Mouse (Mus musculus): ENCODE measurements around the gene Nme1. TPM values are rescaled to one million over a fixed set of nuclear protein-coding genes. Genes with fewer than 3 reads are reported as not detected.

Nme1 gene
- polyA plus RNA-seq, 1 experiment from 2014 or later = 188 TPM

- ATAC-seq (replicated peaks; ENCODE audit: insufficient number of reproducible peaks, low FRiP score, low TSS enrichment, low read depth) (no peak), DNase-seq (ENCODE audit: low spot score) (no peak)
- WGBS = 87% methylated on average over 5 of the region's 5 CpGs
- no peak overlapping the region for H3K27ac ChIP-seq (replicated peaks; ENCODE audit: low read depth, low read length)
- H3K9me3 ChIP-seq (replicated peaks; ENCODE audit: control insufficient read depth, low read length) = no peaks in the 10 kb centered on the region
- no peaks in the 10 kb centered on the region for H3K4me1 ChIP-seq (ENCODE audit: control insufficient read depth, insufficient read depth, low read length)
- H3K36me3 ChIP-seq (replicated peaks; ENCODE audit: control insufficient read depth, insufficient read depth, low read depth, low read length) = no peaks in the 10 kb centered on the region
- no peak overlapping the region for H3K9ac ChIP-seq (replicated peaks; ENCODE audit: low read length)
- H3K4me2 ChIP-seq (ENCODE audit: low read depth, low read length) = no peak overlapping the region
- H3K27me3 ChIP-seq (ENCODE audit: control insufficient read depth, insufficient read depth, low read length) = no peaks in the 10 kb centered on the region
- H3K4me3 ChIP-seq (ENCODE audit: low read depth, low read length) = no peak overlapping the region
These were observed 4.6 kb upstream of the Nme1 start for GRCm38 (mm10) chr11:93972951-93973350.

- H3K9me3 ChIP-seq (replicated peaks; ENCODE audit: control insufficient read depth, low read length) = no peaks in the 10 kb centered on the region
- no peak for ATAC-seq (replicated peaks; ENCODE audit: insufficient number of reproducible peaks, low FRiP score, low TSS enrichment, low read depth)
- no peak overlapping the region for H3K4me3 ChIP-seq (ENCODE audit: low read depth, low read length)
- H3K4me1 ChIP-seq (ENCODE audit: control insufficient read depth, insufficient read depth, low read length) = no peaks in the 10 kb centered on the region; the same call in 1 of the 2 replicates
- H3K27me3 ChIP-seq (ENCODE audit: control insufficient read depth, insufficient read depth, low read length) = no peaks in the 10 kb centered on the region
- 83% methylated on average over 1 of the region's 1 CpGs for WGBS
- H3K36me3 ChIP-seq (replicated peaks; ENCODE audit: control insufficient read depth, insufficient read depth, low read depth, low read length) = peaks cover 6% of the 10 kb centered on the region
- no peak overlapping the region for H3K27ac ChIP-seq (replicated peaks; ENCODE audit: low read depth, low read length)
- no peak overlapping the region for H3K4me2 ChIP-seq (ENCODE audit: low read depth, low read length)
- no peak overlapping the region for H3K9ac ChIP-seq (replicated peaks; ENCODE audit: low read length)
- DNase-seq (ENCODE audit: low spot score) = no peak
These were observed 1.5 kb upstream of the Nme1 start for GRCm38 (mm10) chr11:93969799-93970198.

DNA sequence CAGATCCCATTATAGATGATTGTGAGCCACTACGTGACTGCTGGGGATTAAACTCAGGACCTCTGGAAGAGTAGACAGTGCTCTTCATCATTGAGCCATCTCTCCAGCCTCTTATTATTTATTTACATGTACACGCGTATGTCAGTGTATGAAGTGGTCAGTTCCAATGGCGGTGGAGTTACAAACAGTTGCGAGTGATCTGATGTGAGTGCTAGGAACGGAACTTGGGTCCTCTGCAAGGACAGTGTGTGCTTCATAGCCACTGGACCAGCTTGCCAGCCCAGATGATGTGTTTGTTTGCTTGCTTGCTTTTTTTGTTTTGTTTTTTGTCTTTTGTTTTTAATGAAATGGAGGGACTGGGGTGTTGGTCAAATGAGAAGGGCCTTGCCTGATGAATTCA is 850 bp upstream of the Nme1 start:
- Histone ChIP-seq H3K4me1 (ENCODE audit: control insufficient read depth, insufficient read depth, low read length) (no peaks in the 10 kb centered on the region; the same call in 1 of the 2 replicates), H3K36me3 (replicated peaks; ENCODE audit: control insufficient read depth, insufficient read depth, low read depth, low read length) (peaks cover 6% of the 10 kb centered on the region), H3K4me2 (ENCODE audit: low read depth, low read length) (no peak overlapping the region), H3K27me3 (ENCODE audit: control insufficient read depth, insufficient read depth, low read length) (no peaks in the 10 kb centered on the region), H3K27ac (replicated peaks; ENCODE audit: low read depth, low read length) (no peak overlapping the region), H3K4me3 (ENCODE audit: low read depth, low read length) (no peak overlapping the region), H3K9ac (replicated peaks; ENCODE audit: low read length) (no peak overlapping the region), H3K9me3 (replicated peaks; ENCODE audit: control insufficient read depth, low read length) (no peaks in the 10 kb centered on the region)
- no peak for ATAC-seq (replicated peaks; ENCODE audit: insufficient number of reproducible peaks, low FRiP score, low TSS enrichment, low read depth)
- 91% methylated on average over 6 of the region's 6 CpGs for WGBS
- no peak for DNase-seq (ENCODE audit: low spot score)

GRCm38 (mm10) chr11:93968848-93969128 is 467 bp upstream of the Nme1 start:
- Histone ChIP-seq H3K27ac (replicated peaks; ENCODE audit: low read depth, low read length) (no peak overlapping the region), H3K36me3 (replicated peaks; ENCODE audit: control insufficient read depth, insufficient read depth, low read depth, low read length) (peaks cover 7% of the 10 kb centered on the region), H3K4me2 (ENCODE audit: low read depth, low read length) (no peak overlapping the region; the same call in 1 of the 2 replicates), H3K4me1 (ENCODE audit: control insufficient read depth, insufficient read depth, low read length) (no peaks in the 10 kb centered on the region; the same call in 1 of the 2 replicates), H3K9ac (replicated peaks; ENCODE audit: low read length) (no peak overlapping the region), H3K27me3 (ENCODE audit: control insufficient read depth, insufficient read depth, low read length) (no peaks in the 10 kb centered on the region), H3K9me3 (replicated peaks; ENCODE audit: control insufficient read depth, low read length) (no peaks in the 10 kb centered on the region), H3K4me3 (ENCODE audit: low read depth, low read length) (no peak overlapping the region; the same call in 1 of the 2 replicates)
- ATAC-seq (replicated peaks; ENCODE audit: insufficient number of reproducible peaks, low FRiP score, low TSS enrichment, low read depth) (no peak), DNase-seq (ENCODE audit: low spot score) (no peak)
- 47% methylated on average over 6 of the region's 6 CpGs for WGBS

DNA sequence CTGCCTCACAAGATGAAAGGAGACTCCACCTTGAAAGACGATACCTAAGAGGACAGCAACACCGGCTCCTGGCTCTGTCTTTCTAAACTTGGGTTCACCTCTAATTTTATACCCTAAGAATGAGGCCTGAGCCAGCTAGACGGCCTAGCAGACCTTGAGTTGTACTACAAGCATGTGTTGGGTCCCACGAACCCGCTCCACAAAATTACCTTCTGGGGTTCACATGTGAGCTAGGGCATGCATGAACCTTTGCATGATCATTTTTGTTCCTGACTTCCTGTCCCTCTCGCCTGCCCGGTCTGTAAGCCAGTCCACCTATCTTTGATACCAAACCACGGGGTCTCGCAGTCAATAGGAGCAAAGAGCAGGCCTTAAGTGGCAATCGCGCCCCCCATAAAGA is 940 bp downstream of the Nme1 start:
- H3K4me3 ChIP-seq (ENCODE audit: low read depth, low read length) = peak overlapping the region; percentile 77
- no peaks in the 10 kb centered on the region for H3K27me3 ChIP-seq (ENCODE audit: control insufficient read depth, insufficient read depth, low read length)
- ATAC-seq (replicated peaks; ENCODE audit: insufficient number of reproducible peaks, low FRiP score, low TSS enrichment, low read depth) (no peak), DNase-seq (ENCODE audit: low spot score) (peak; percentile 11)
- peaks cover 9% of the 10 kb centered on the region for H3K36me3 ChIP-seq (replicated peaks; ENCODE audit: control insufficient read depth, insufficient read depth, low read depth, low read length)
- no peaks in the 10 kb centered on the region for H3K9me3 ChIP-seq (replicated peaks; ENCODE audit: control insufficient read depth, low read length)
- 3% methylated on average over 11 of the region's 11 CpGs for WGBS
- peak overlapping the region; percentile 73 for H3K9ac ChIP-seq (replicated peaks; ENCODE audit: low read length)
- no peaks in the 10 kb centered on the region; the same call in 1 of the 2 replicates for H3K4me1 ChIP-seq (ENCODE audit: control insufficient read depth, insufficient read depth, low read length)
- H3K4me2 ChIP-seq (ENCODE audit: low read depth, low read length) = peak overlapping the region; percentile 76
- H3K27ac ChIP-seq (replicated peaks; ENCODE audit: low read depth, low read length) = peak overlapping the region; percentile 38; the same call in 1 of the 2 replicates

DNA sequence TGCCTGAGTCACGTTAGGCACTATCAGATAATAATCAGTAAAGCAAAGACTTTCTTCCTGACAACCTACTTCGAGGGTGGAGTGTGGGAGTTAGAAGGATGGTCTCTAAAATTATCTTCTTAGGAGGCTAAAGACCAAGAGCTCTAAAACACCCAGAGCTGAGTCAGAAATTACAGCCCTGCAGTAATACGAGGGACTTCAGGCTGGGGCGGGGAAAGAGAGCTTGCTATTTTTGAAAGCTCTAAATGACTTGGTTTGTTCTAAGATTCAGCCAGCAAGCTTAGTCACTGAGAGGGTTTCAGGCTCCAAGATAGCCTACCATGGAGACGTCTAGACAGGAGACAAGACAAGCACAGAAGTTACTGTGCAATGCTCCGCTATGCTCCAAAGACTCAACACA is 2.9 kb downstream of the Nme1 start:
- no peak overlapping the region for H3K4me3 ChIP-seq (ENCODE audit: low read depth, low read length)
- no peak for DNase-seq (ENCODE audit: low spot score)
- H3K4me2 ChIP-seq (ENCODE audit: low read depth, low read length) = no peak overlapping the region
- no peaks in the 10 kb centered on the region; the same call in 1 of the 2 replicates for H3K4me1 ChIP-seq (ENCODE audit: control insufficient read depth, insufficient read depth, low read length)
- H3K9ac ChIP-seq (replicated peaks; ENCODE audit: low read length) = no peak overlapping the region
- no peaks in the 10 kb centered on the region for H3K27me3 ChIP-seq (ENCODE audit: control insufficient read depth, insufficient read depth, low read length)
- WGBS = 87% methylated on average over 6 of the region's 6 CpGs
- ATAC-seq (replicated peaks; ENCODE audit: insufficient number of reproducible peaks, low FRiP score, low TSS enrichment, low read depth) = no peak
- no peak overlapping the region for H3K27ac ChIP-seq (replicated peaks; ENCODE audit: low read depth, low read length)
- H3K36me3 ChIP-seq (replicated peaks; ENCODE audit: control insufficient read depth, insufficient read depth, low read depth, low read length) = peaks cover 9% of the 10 kb centered on the region
- no peaks in the 10 kb centered on the region for H3K9me3 ChIP-seq (replicated peaks; ENCODE audit: control insufficient read depth, low read length)

- H3K27ac ChIP-seq (replicated peaks; ENCODE audit: low read depth, low read length) = no peak overlapping the region
- ATAC-seq (replicated peaks; ENCODE audit: insufficient number of reproducible peaks, low FRiP score, low TSS enrichment, low read depth) = no peak
- WGBS = 88% methylated on average over 4 of the region's 4 CpGs
- no peak overlapping the region for H3K4me3 ChIP-seq (ENCODE audit: low read depth, low read length)
- H3K9me3 ChIP-seq (replicated peaks; ENCODE audit: control insufficient read depth, low read length) = no peaks in the 10 kb centered on the region
- H3K9ac ChIP-seq (replicated peaks; ENCODE audit: low read length) = no peak overlapping the region
- peaks cover 13% of the 10 kb centered on the region for H3K36me3 ChIP-seq (replicated peaks; ENCODE audit: control insufficient read depth, insufficient read depth, low read depth, low read length)
- H3K27me3 ChIP-seq (ENCODE audit: control insufficient read depth, insufficient read depth, low read length) = no peaks in the 10 kb centered on the region
- no peak overlapping the region for H3K4me2 ChIP-seq (ENCODE audit: low read depth, low read length)
- DNase-seq (ENCODE audit: low spot score) = no peak
- H3K4me1 ChIP-seq (ENCODE audit: control insufficient read depth, insufficient read depth, low read length) = no peaks in the 10 kb centered on the region; the same call in 1 of the 2 replicates
These were observed 5.3 kb downstream of the Nme1 start for GRCm38 (mm10) chr11:93963013-93963412.

- H3K27ac ChIP-seq (replicated peaks; ENCODE audit: low read depth, low read length) = no peak overlapping the region
These were observed 6.8 kb downstream of the Nme1 start for GRCm38 (mm10) chr11:93961482-93961881.

More at GRCm38 (mm10) chr11:93961482-93961881, 6.8 kb downstream of the Nme1 start:
- ATAC-seq (replicated peaks; ENCODE audit: insufficient number of reproducible peaks, low FRiP score, low TSS enrichment, low read depth) = no peak
- Histone ChIP-seq H3K36me3 (replicated peaks; ENCODE audit: control insufficient read depth, insufficient read depth, low read depth, low read length) (peaks cover 13% of the 10 kb centered on the region), H3K4me1 (ENCODE audit: control insufficient read depth, insufficient read depth, low read length) (no peaks in the 10 kb centered on the region), H3K9me3 (replicated peaks; ENCODE audit: control insufficient read depth, low read length) (no peaks in the 10 kb centered on the region), H3K27me3 (ENCODE audit: control insufficient read depth, insufficient read depth, low read length) (no peaks in the 10 kb centered on the region), H3K4me3 (ENCODE audit: low read depth, low read length) (no peak overlapping the region), H3K9ac (replicated peaks; ENCODE audit: low read length) (no peak overlapping the region), H3K4me2 (ENCODE audit: low read depth, low read length) (no peak overlapping the region)
- no peak for DNase-seq (ENCODE audit: low spot score)
- 88% methylated on average over 6 of the region's 6 CpGs for WGBS

All from embryonic facial prominence, embryonic 11.5 days (tissue).